Mouse (Mus musculus) midbrain, postnatal 0 days (tissue): ENCODE results near the gene Pakap. TPM values are rescaled to one million over a fixed set of nuclear protein-coding genes. Genes with fewer than 3 reads are reported as not detected.

Experiments used
- ATAC-seq: fragments of 200-750 bp; cut with Nextera tagmentation; 2 replicates; pipeline ENCODE4 v1.8.0; 2017; ENCODE audit warnings: moderate number of reproducible peaks, mild to moderate bottlenecking, moderate TSS enrichment, moderate library complexity; ENCODE audit not compliant: low FRiP score
- DNase-seq: peaks from one replicate; pipeline ENCODE4 v3.0.0-alpha.2; 2015; ENCODE audit warnings: low spot score
- H3K27ac ChIP-seq: fragments of 300-500 bp; sonication (generic); 2 replicates; pipeline ENCODE4 v1.5.1; 2014; ENCODE audit warnings: low read depth, mild to moderate bottlenecking, low read length, mixed read lengths
- H3K27me3 ChIP-seq: fragments of 300-500 bp; sonication (generic); 2 replicates; pipeline ENCODE4 v1.6.1; 2014; ENCODE audit warnings: low read length, control low read depth, mixed read lengths; ENCODE audit not compliant: insufficient read depth
- H3K36me3 ChIP-seq: fragments of 300-500 bp; sonication (generic); 2 replicates; pipeline ENCODE4 v1.6.1; 2014; ENCODE audit warnings: low read length, control low read depth, mixed read lengths; ENCODE audit not compliant: insufficient read depth
- H3K4me1 ChIP-seq: fragments of 300-500 bp; sonication (generic); 2 replicates; pipeline ENCODE4 v1.6.1; 2014; ENCODE audit warnings: mild to moderate bottlenecking, control low read depth, antibody characterized with exemption, low read length, mixed read lengths; ENCODE audit not compliant: insufficient read depth
- H3K4me2 ChIP-seq: fragments of 300-500 bp; sonication (generic); 2 replicates; pipeline ENCODE4 v1.6.1; 2014; ENCODE audit warnings: low read depth, mild to moderate bottlenecking, low read length, mixed read lengths; ENCODE audit not compliant: poor library complexity, severe bottlenecking
- H3K4me3 ChIP-seq: fragments of 300-500 bp; sonication (generic); 2 replicates; pipeline ENCODE4 v1.5.1; 2014; ENCODE audit warnings: low read depth, mild to moderate bottlenecking, low read length, moderate library complexity
- H3K9ac ChIP-seq: fragments of 300-500 bp; sonication (generic); replicated peaks from 2 replicates; pipeline ENCODE4 v1.6.1; 2014; ENCODE audit warnings: mild to moderate bottlenecking, low read length, moderate library complexity, mixed read lengths; ENCODE audit not compliant: poor library complexity, severe bottlenecking
- H3K9me3 ChIP-seq: fragments of 300-500 bp; sonication (generic); 2 replicates; pipeline ENCODE4 v1.6.1; 2016; ENCODE audit warnings: low read length, control low read depth
- CTCF ChIP-seq: IDR thresholded peaks from 2 replicates; pipeline ENCODE4 v1.5.1; 2016; ENCODE audit warnings: antibody characterized with exemption, mild to moderate bottlenecking
- WGBS: fragments of 180-500 bp; shearing (Covaris S2); extraction: QIAGEN DNeasy Blood & Tissue Kit; methylation state at CpG from one replicate; pipeline ENCODE4 v1.1.7; 2014; 5-methylcytosine and 5-hydroxymethylcytosine counted together
- polyA plus RNA-seq: library from polyadenylated mRNA; unstranded; fragments of >200 nt; fragmentation: Nextera tagmentation; extraction: Ambion mirVana; gene quantifications from 2 replicates; pipeline ENCODE4 v1.2.1, GENCODE M21; 2015
- total RNA-seq: library from RNA; depleted of rRNA; stranded (reverse); fragments of >200 nt; gene quantifications from 2 replicates; pipeline ENCODE4 v1.2.3, GENCODE M21; 2014

The Pakap gene
- total and polyA plus RNA-seq, 2 experiments from 2014 or later = 8.4 to 13.5 TPM

DNA sequence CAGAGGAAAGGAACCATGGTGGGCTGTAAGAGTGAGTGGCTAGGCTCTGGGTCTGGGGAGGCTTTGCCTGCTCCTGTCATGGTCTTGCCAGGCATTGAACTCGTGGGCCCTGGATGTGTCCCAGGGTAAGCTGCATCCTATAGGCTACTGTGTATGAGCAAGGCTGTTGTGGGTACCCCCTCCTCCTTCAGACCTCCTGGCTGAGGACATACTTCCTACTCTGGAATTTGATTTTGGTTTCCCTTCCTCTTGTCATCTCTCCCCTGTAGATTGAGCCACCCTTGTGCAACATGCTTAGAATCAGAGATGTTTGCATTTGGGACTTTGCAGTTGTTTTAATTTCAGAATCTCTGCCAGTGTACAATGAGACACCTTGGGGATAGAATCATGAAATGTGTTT is 83.0 kb downstream of the Pakap start:
- Histone ChIP-seq H3K9ac (no peak overlapping the region), H3K4me2 (no peak overlapping the region), H3K4me3 (no peak overlapping the region), H3K36me3 (peaks cover 13% of the 10 kb centered on the region; the same call in 1 of the 2 replicates), H3K27me3 (no peaks in the 10 kb centered on the region), H3K27ac (no peak overlapping the region), H3K9me3 (no peaks in the 10 kb centered on the region), H3K4me1 (no peaks in the 10 kb centered on the region)
- ATAC-seq = no peak
- TF ChIP-seq CTCF = no peak
- DNase-seq = no peak
- 75% methylated on average over 1 of the region's 1 CpGs for WGBS

DNA sequence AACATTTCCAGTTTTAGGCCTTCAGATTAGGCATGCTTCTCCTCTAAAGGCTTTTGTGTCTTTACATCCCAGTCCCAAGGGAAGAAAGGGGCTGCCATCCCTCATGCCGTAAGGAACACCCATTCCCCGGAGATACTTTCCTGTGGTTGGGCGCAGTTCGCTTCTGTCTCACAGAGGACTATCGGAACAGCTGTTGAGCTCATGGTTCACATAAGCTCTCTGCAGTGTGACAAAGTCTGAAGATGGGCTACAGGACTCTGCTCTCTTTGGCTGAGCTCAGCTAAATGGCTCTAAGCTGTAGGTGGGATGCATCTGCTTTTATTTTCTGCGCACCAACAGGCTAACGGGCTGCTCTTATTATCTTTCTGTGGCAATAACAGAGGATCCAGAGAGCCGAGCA is 83.6 kb downstream of the Pakap start:
- no peak for TF ChIP-seq CTCF
- no peaks in the 10 kb centered on the region for H3K9me3 ChIP-seq
- no peak overlapping the region for H3K27ac ChIP-seq
- no peak overlapping the region for H3K9ac ChIP-seq
- no peak for DNase-seq
- H3K36me3 ChIP-seq = peaks cover 13% of the 10 kb centered on the region; the same call in 1 of the 2 replicates
- no peaks in the 10 kb centered on the region for H3K4me1 ChIP-seq
- no peaks in the 10 kb centered on the region for H3K27me3 ChIP-seq
- ATAC-seq = no peak
- 83% methylated on average over 8 of the region's 8 CpGs for WGBS
- H3K4me3 ChIP-seq = no peak overlapping the region
- no peak overlapping the region for H3K4me2 ChIP-seq

DNA sequence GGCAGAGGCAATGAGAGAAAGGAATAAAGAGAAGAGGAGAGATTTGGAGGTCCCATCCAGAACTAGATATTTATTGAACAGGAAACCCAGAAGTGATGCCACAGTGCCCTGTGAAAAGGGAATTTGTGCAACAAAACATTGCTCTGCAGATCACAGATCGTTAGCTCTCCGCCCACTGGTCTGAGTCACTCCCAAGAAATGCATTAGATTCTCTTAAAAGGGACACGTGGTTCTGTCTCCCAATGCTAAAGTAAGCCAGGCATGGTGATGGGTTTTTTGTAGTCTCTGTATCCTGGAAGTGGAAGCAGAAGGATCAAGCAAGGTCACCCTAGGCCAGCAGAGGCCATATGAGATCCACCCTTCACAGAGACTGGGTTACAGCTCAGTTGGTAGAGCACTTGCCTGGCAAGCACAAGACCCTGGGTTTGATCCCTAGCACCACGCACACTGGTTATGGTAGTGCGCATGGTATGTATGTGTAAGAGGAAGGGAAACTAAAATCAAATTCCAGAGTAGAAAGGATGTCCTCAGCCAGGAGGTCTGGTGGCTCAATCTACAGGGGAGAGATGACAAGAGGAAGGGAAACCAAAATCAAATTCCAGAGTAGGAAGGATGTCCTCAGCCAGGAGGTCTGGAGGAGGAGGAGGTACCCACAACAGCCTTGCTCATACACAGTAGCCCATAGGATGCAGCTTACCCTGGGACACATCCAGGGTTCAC is 84.4 kb downstream of the Pakap start:
- H3K27me3 ChIP-seq = no peaks in the 10 kb centered on the region
- H3K27ac ChIP-seq = no peak overlapping the region
- no peak for TF ChIP-seq CTCF
- WGBS = 83% methylated on average over 5 of the region's 5 CpGs
- no peak overlapping the region for H3K4me2 ChIP-seq
- H3K9me3 ChIP-seq = no peaks in the 10 kb centered on the region
- peaks cover 19% of the 10 kb centered on the region for H3K36me3 ChIP-seq
- no peak overlapping the region for H3K9ac ChIP-seq
- no peak for DNase-seq
- no peak overlapping the region for H3K4me3 ChIP-seq
- no peak for ATAC-seq
- no peaks in the 10 kb centered on the region for H3K4me1 ChIP-seq

DNA sequence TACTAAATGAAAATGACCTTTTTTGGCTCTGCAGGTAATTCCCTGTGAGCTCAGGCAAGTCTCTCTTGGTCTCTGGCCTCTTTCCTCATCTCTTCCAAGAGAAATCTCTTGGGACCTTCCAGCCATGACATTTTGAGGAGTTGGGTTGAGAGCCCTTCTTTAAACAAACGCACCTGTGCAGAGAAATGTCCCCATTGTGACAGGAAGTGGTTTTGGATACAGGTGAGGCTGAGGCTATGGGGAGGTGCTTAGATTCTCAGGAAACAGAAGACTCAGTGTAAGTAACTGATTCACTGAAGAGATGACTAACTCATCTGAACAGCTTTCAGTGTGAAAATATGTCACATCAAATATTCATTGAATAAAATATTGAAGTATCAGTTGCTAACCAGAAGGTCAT is 88.0 kb downstream of the Pakap start:
- ATAC-seq (no peak), DNase-seq (no peak)
- H3K9ac ChIP-seq = no peak overlapping the region
- no peak overlapping the region for H3K4me3 ChIP-seq
- WGBS = 72% methylated on average over 1 of the region's 1 CpGs
- no peaks in the 10 kb centered on the region for H3K27me3 ChIP-seq
- no peak overlapping the region for H3K4me2 ChIP-seq
- no peak overlapping the region for H3K27ac ChIP-seq
- H3K36me3 ChIP-seq = peaks cover 6% of the 10 kb centered on the region; the same call in 1 of the 2 replicates
- TF ChIP-seq CTCF = no peak
- H3K9me3 ChIP-seq = no peaks in the 10 kb centered on the region
- H3K4me1 ChIP-seq = peaks cover 6% of the 10 kb centered on the region; the same call in 1 of the 2 replicates

DNA sequence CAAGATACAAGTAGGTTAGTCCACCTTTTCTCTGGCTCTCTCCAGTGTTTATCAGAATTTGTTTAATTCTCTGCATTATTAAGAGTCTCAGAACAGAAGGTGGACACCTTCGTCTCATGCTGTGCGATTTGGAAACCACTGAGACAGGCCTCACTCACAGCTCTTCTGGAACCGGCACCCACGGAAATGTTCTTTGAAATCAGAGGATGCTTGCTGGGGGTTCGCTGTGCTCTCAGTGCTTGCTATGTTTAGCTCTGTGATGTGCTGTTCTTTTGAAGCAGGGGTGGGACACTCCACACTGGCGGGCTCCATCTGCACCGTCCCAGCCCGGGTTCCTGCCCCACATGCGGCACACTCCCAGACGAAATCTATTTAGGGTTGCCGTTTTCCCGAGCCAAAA is 88.4 kb downstream of the Pakap start:
- Histone ChIP-seq H3K9ac (no peak overlapping the region), H3K27ac (no peak overlapping the region), H3K27me3 (no peaks in the 10 kb centered on the region), H3K36me3 (peaks cover 6% of the 10 kb centered on the region; the same call in 1 of the 2 replicates), H3K4me3 (no peak overlapping the region), H3K9me3 (no peaks in the 10 kb centered on the region), H3K4me1 (peaks cover 6% of the 10 kb centered on the region; the same call in 1 of the 2 replicates), H3K4me2 (no peak overlapping the region)
- WGBS = 86% methylated on average over 12 of the region's 12 CpGs
- DNase-seq (no peak), ATAC-seq (no peak)
- no peak for TF ChIP-seq CTCF

DNA sequence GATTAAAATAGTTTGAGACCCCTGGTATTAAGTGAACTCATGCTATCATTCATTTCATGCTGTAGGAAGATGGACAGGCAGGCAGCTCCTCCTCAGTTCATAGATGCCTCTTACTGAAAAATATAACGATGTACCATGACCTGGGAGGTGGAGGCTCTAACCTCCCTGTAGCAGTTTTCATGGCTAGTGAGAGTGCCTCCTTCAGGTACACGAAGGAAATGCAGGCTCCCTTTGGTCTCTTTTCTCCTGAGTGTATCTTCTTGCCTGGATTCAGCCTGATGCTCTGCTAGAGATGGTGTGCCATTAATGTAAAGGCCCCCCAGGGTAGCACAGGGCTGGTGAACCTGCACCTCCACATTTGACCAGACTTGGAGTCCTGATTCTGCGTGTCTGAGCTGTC is 88.9 kb downstream of the Pakap start:
- WGBS = 94% methylated on average over 3 of the region's 3 CpGs
- no peak for DNase-seq
- H3K27me3 ChIP-seq = no peaks in the 10 kb centered on the region

More for the DNA sequence above, 88.9 kb downstream of the Pakap start:
- ATAC-seq = no peak
- H3K36me3 ChIP-seq = peaks cover 6% of the 10 kb centered on the region; the same call in 1 of the 2 replicates
- peaks cover 6% of the 10 kb centered on the region; the same call in 1 of the 2 replicates for H3K4me1 ChIP-seq
- H3K4me3 ChIP-seq = no peak overlapping the region
- H3K9me3 ChIP-seq = no peaks in the 10 kb centered on the region
- no peak overlapping the region for H3K27ac ChIP-seq
- TF ChIP-seq CTCF = peak; percentile 34
- no peak overlapping the region for H3K9ac ChIP-seq
- H3K4me2 ChIP-seq = no peak overlapping the region
